Mouse (Mus musculus) kidney, postnatal 14 days (tissue): ENCODE measurements at regions not wholly inside any gene's neighbourhood (a gene's known extent, or its start where the extent isn't known, plus 50 kb on each side); places are given as distances from the start of the nearest gene placed in this dataset.
"Not testable (repeated sequence)": the region's sequence is repeated elsewhere in the genome, so short reads cannot be mapped to it uniquely, and the experiment has no call there.

Source experiments
- DNase-seq: peaks from one replicate; pipeline ENCODE4 v3.0.0; 2022; ENCODE audit warnings: mixed read lengths

DNA sequence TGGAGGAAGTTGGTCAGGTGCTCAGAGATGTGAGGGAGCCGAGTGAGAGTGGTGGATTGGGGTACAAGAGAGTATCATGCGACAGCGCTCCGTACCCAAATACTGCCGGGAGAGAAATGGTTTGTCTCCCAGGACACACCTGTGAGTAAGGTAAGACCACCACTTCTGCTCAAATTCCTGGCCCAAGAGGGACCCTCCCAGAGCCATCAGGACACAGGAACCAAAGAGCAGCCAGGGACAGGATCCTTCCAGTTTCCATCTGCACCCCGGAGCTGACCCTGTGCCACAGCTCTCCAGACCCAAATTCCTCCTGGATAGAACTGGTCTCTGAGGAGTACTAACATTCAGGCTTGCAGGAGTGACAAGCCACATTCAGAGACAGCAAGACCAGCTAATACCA lies 185.2 kb upstream of the Peli2 start:
- no peak for DNase-seq

DNA sequence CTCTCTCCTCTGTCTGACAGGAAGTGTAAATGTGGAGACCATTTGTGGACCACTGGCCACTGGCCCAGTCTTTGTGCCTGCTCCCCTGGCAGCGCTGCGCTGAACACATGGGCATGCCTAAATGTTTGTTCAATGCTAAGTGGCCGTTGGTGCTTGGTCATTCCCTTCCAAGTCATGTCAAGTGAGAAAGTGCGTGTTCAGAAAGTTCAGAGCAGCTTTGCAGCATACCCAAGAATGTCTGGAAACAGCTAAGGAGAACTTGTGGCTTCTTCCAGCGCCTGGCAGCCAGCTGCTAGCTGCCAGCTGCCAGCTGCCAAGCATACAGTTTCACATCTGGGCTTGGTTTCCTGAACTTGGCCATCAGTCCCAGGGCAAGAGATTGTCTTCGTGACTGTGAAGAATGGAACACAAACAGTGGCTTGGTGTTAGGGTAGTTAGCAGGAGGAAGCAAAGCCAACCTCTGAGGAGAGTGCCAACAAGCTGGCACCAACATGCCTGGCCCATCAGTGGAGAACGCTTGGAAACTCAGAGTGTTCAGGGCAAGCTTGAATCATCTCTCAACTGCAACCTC lies 183.5 kb upstream of the Peli2 start:
- DNase-seq = no peak

DNA sequence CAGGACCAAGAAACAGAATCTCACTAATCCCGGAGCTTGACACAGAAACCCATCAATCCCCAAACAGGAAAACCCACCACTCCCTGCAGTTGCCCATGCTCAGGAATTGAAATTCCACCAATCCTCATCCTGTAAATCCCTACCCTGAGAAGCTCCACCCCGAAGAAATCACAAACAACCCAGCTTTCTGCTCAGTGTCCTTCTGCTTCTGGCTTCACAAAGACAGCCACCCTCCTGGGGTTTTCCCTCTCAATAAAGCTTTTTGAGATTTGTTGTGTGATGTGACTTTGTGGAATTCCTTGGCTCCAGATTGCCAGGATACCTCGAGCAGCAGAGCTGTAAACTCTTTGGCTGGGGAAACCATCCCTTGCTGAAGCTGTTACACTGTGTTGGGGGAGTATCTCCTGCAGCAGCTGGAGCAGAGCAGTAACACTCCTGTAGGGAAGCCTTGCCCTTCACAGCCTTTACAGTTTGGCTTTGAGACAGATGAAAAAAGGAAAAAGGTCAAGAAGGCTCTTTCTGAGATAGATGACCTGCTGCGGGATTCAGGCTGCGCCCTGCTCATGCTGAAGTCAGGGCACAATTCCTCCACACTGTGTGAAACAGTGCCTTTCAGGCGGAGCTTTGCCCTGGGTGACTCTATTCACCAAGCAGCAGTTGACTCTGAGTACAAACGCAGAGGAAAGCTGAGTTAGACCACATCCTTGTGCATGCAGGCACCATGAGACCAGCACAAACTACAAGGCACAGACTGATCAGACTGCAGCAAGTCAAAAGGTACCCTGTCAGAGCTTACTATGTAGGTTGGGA lies 180.6 kb upstream of the Peli2 start:
- no peak for DNase-seq

DNA sequence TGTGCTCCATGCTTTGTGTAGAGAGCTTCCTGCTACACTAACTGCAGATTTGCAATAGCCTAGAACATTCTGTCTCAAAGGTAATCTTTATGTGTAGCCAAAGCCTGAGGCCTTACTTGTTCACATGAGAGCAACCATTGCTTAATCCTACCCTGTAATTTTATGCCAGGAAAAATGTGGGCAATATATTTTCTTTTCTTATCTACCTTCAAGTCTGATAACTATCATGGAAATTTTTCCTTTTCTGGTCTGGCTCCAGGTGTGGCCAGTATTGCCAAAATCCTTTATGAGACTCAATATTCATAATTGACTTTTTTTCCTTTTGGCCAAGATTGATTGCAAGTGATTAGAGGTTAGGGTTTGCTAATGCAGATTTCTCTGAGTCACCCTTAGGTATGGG lies 178.0 kb upstream of the Peli2 start:
- no peak for DNase-seq

DNA sequence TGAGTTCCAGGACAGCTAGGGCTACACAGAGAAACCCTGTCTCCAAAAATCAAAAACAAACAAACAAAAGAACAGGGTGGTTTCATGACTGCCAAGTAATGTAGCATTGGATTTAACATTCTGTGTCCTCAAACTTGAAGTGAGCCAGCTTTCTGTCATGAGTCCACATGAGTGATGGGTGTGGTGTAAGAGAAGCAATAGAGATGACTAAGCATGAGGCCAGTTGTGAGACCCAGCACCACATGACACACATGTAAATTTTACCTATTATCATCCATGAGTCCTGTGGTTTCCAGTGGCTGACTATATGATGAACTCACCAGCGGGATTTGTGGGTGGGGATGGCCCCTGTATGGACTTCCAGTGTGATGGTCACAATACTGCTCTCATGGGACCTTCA lies 176.0 kb upstream of the Peli2 start:
- no peak for DNase-seq

DNA sequence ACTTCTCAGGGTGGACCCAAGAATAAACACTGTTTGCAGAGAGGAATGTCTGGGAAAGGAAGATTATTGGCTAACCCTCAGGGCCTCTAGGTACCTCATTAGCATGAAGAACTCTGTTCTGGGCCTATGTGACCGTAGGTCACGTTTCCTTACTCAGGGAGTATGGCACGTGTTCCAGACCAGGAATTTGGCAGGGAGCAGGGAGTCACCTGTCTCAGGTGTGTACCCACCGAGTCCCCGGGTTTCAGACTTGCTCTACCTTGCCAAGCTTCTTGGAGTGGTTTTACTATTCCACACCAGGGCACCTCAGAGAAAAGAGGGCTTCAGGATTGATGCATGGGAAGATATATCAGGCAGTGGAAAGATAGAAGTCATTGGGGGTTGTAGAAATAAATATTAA lies 169.6 kb upstream of the Peli2 start:
- DNase-seq = peak; percentile 27

DNA sequence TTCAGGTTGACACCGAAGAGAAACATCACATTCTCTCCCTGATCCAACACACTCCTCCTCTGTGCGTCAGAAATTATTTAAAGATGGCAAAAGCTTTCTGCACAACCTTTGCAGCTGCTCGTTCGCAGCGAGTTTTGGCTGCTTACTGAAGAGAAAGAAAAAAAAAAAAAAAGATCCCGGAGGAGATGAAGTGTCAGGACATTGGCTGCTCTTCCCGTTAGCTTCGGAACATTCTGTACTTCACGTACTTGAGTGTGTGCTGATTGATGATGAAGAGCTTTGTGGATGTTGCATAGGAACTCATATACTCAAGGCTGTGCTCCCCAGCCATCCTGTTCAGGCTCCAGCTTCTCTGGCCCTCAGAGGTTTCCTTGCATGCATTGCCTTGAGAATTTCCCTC lies 162.5 kb upstream of the Peli2 start:
- peak; percentile 19 for DNase-seq

DNA sequence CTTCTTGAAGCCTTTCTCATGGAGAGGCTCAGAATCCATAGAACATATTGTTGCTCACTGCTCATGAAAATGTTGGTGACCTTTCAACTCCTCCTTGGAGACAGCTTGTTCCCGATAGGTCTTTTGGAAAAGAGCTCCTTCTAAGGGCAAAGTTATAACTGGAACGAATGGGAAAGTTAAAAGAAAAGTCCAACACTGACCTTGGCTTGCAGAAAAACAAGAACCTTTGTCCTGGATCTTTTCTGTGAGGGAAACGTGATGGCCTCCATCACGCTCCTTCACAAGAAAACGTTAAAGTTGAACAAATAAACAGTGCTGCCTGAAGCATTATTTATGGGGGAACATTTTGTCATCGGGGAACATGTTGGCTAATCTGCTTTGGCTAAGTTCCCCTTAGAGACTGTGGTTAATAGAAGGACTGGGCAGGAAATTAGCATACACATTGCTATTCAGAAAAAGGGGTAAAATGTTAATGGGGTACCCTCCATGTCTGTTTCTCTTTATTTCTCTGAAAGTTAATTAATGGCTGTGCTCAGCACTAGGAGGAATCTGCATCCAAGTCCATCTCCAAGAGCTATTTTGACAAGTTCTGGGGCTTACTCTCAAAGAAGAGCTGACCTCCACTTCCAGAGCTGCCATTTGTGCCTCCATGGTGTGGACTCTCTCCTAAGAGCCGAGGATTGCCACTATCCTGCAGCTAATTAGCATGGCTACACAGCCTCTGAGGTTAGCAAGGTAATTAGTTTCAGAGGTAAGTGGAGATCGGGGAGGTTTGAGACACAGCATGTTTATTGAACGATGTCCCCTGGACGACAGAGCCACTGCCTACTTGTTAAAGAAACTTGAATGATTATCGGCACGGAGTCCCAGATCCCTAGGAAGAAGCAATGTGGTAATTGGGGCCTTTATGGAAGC lies 161.0 kb upstream of the Peli2 start:
- DNase-seq = peak; percentile 27

DNA sequence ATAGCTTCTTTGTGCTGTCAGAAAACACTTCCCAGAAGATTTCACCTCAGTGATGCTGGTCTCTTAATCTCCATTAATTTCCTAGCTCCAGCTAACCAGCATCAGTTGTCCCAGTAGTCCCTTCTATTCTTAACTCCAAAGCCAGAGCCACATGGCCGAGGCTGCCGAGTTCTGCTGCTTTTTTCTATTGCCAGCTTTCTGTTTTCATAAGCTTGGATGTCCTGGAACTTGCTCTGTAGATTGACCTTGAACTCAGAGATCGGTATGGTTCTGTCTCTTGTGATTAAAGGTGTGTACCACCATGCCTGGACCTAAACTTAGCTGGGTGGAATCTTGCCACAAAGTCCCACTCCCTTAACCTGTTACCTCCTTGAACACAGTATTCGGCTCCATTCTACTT lies 155.8 kb upstream of the Peli2 start:
- not testable (repeated sequence) for DNase-seq

DNA sequence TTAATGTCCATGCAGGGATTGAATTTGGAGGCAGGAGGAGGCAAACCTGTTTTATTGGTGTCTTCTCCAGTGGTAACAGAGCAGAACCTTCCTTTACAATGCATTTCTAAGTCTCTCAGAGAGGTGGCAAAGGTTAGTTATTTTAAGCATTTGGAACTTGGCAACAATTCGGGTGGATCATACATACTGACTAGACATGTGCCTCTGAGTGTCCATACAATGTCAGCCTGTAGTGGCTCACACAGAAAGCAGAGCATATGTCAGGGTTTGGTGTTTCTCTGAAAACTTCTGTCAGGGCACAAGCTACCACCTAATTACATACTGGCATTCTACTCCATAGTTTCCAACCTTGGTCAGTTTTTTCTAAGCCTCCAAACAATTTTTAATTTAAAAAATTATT lies 150.8 kb upstream of the Peli2 start:
- DNase-seq = no peak

DNA sequence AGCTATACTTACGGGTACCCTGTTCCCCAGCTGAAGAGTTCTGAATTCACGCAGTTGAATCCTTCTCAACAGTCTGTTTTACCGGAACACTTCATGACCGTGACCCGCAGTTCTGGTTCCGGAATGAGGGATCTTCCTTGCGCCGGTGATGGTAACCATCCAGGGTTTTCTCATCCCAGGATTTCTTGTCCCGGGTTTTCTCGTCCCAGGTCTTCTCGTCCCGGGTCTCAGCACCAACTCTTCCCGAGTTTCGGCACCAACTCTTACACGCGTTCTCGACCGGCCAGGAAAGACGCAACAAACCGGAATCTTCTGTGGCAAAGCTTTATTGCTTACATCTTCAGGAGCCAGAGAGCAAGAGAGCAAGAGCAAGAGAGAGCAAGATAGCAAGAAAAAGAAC lies 147.5 kb upstream of the Peli2 start:
- DNase-seq = not testable (repeated sequence)

DNA sequence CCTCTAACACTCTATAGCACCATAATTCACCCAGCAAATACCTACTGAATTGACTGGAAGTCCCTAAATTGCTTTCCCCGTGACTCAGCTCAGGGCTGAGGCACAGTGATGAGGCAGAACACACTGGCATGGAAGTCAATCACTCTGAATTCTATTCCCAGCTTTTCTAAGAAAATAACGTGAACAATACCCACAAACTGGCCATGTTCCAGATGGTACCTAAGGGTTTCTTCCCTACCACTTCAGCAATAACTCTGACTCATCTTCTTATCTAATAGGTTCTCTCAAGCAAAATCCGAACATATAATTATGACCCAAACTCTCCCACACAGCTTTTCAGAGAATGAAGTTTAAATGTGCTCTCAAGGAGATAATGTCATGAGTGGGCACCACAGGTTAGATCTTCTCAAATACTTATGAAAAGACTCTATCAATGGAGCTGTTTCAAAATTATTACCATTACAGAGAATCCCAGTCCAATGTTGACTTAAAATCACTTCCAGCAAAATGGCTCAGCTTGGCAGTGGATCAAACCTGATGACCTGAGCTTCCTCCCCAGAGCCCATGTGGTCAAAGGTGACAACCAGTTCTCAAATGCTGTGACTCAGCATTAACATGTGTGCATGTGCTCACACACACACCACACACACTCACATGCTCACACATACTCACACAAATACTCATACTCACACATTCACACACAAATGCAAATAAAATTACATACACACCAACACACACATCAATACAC lies 137.5 kb upstream of the Peli2 start:
- DNase-seq = no peak

DNA sequence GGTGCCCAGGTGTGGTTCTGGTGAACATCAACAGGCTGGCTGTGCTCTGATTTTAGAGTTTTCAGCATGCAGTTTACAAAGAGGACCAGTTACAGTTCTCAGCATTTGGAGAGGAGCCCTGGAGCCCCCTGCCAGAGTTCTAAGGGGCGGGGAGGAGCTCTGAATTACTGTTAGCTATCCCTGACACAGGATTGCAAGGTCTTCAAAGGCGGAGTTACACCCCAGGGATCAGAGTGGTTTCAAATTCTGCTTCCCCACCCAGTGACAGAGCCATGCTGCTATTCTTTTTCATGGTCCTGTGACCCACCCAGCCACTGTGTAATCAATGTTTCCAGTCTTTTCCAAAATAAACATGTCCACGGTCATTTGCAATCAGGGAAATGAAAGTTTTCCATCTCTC lies 134.1 kb upstream of the Peli2 start:
- no peak for DNase-seq

DNA sequence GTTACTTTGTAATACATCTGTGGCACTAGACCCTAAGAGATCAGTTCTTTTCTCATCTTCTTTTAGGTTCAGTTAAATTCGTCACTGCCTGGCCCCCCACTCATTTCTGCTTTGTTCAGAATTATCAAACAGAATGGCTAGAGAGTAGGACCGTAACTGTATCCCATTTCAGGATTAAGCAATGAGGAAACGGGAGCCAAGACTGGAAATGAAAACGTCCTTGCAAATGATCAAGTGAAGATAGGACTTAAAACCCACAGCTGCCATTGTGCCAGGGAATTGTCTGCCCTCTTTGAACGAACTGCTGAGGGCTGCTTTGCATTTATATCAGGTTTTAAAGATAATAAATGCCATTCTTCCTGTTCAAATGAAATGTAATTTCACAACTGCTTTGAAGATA lies 133.7 kb upstream of the Peli2 start:
- DNase-seq = no peak

DNA sequence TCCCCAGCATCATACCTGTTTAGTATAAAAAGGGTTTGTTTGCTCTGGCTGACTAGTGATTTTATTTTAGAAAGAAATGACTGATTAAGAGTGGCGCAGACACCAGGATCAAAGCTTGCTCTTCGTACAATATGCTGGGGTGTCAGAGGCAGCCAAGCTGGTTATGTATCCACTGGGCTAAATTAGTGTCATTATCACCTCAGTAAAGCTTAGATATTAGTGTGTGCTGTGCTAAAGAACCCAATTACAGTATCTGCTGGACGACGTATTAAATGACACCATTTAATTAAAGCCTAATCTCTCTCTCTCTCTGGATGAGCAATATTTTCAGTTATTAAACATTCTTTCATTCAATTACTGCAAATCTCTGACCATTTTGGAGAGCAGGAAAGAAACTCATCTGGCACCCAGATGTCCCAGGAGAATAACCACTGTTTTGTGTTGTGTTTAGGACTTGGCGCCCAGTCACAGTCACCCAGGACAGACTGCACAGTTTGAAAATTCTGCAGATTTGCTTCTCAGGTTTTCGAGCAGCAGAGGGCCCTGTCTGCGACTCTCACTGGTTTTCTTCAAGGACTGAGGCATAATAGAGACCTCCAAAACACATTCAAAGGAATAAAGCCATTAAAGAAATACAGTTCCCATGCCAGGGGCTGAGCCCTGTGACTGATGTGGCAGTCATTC lies 133.1 kb upstream of the Peli2 start:
- no peak for DNase-seq

DNA sequence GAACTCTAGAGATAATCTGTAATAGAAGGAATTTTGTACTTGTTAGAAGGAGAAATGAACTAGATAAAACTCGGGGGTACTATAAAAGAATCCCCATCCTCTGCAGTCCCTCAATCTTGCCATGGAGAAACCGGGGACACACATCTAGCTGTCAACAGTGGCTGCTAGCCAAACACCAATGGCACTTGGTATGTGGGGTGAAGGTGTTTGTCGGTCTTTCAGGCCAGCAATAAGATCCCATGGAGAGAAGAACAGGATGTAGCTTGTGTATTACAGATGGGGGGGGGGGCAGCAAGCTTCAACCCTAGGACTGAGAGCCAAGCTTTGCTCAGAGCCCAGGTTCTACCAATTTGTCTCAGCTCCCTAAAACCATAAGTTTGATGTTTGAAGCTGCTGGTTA lies 132.5 kb upstream of the Peli2 start:
- no peak for DNase-seq

DNA sequence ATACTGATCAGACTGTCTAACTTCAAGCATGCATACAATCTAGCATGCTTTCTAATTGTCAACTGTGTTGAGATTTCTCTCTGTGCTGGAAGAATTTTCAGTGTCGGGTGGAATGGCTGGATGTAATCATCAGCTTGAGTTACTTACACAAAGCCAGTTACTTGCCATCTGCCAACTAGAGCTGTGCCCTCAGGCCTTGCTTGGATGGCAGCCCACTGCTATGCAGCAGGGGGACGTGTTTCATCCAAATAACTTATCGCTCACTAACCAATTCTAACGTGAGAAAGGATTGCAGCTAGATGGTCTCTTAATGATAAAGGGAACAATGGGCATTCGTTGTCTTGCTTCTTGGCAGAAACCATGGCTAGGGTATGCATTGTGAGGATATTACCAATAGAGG lies 131.3 kb upstream of the Peli2 start:
- DNase-seq = peak; percentile 21

DNA sequence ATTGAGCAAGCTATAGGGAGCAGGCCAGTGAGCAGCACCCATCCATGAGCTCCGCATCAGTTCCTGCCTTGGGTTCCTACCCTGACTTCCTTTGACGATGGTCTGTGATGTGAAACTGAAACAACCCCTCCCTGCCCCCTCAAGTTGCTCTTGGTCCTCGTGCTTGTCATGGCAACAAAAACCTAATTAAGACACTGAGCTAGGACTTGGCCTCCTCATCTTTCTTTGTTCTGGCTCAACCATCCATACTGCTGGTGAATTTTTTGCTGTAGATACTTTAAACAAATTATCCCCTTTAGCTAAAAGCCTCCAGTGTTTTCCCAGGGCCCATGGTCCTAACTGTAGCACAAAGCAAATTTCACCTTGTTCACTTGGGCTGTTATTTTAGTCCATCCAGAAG lies 129.9 kb upstream of the Peli2 start:
- no peak for DNase-seq

DNA sequence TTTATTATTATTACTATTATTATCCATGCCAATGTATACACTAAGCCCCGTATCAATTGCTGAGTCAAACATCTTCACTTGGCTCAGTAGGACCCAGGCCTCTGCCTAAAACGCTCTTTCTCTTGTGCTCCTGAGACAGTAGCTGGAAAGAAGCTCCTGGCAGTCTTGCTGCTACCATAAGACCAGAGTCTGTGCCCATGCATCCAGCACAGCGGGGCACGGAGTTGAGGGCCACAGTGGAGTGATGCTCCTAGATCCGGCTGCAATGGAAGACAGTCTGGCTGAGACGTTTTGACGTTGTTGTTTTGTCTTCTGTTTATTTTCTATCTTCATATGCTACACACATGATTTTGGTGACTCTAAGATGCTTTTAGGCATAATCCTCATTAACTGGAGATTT lies 129.1 kb upstream of the Peli2 start:
- DNase-seq = no peak

DNA sequence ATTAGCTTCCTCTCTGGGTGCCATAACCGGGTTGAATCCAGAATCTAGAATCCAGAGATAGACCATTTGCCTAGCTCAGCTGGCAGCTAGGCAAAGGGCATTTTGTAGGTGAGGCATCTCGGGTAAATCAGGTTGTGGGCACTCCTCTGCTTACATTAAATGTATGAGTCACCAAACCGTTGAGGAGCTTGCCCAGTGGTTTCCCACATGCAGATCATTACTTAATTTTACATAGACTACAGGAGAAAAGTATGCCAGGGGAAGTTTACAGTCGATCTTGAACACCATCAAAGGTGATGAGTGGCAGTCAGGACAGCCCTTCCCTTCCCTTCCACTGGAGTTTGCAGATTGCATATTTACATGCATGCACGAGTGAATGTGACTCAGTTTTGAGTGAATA lies 128.5 kb upstream of the Peli2 start:
- no peak for DNase-seq

DNA sequence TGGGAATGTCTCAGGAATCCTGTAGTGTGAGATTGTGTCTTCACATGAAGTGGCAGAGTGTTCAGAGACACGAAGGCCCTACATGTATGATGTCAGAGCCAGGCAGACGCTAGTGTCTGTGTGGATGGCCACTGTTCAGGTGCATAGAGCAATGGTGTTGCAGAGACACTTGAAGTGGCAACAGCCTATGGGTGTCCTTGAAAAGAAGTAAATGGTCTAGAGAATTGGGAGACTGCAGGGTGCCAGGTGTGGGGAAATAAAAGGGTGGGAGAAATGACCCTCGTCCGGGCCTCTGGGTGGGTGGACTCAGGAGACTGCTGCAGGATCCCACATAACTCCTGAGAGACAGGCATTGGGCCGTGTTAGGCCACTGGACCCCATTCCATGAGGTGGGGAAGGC lies 127.8 kb upstream of the Peli2 start:
- no peak for DNase-seq

DNA sequence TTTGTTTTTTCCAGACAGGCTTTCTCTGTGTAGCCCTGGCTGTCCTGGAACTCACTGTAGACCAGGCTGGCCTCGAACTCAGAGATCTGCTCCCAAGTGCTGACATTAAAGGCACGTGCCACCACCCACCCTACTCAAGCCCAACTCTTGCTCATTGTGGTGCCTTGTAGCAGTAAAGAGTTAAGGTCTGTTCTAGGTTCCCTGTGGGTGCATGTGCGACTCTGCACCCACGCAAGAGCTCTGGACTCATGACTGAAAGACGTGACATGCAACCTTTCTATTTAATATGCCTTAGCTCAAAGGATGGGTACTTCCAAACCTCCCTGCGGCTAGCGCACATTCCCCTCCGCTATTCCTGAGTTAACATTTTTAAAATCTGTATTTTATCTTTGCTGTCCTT lies 121.7 kb upstream of the Peli2 start:
- no peak for DNase-seq
